Mouse (Mus musculus) kidney, adult 2 months (tissue): ENCODE data around the gene Gna12.

Experiments
- CTCF ChIP-seq: fragments of 200-500 bp; conservative IDR thresholded peaks from 2 replicates; pipeline ENCODE4 v1.5.1; 2011; ENCODE audit warnings: low read depth, mild to moderate bottlenecking, control low read depth, low read length, moderate library complexity, mixed read lengths; ENCODE audit not compliant: insufficient read depth, insufficient read length
- POLR2A ChIP-seq: fragments of 200-500 bp; IDR thresholded peaks from one replicate; pipeline ENCODE4 v1.6.1; 2011; ENCODE audit warnings: low read depth, low read length, control low read depth

GRCm38 (mm10) chr5:140798158-140798557, 32.1 kb downstream of the Gna12 start:
- TF ChIP-seq POLR2A: no peak
- no peak for TF ChIP-seq CTCF
